Mouse (Mus musculus): ENCODE data around the gene Fam186b. TPM values are rescaled to one million over a fixed set of nuclear protein-coding genes. Genes with fewer than 3 reads are reported as not detected.

Gene Fam186b
- not detected in 2 replicates for polyA plus RNA-seq (2011; ENCODE audit: insufficient read length, low read depth, missing spikeins)

- Histone ChIP-seq H3K4me3 (ENCODE audit: insufficient read depth, low read length) (peak within 1 kb of the TSS; percentile 73), H3K27ac (ENCODE audit: insufficient read depth, low read length) (peak within 1 kb of the TSS; percentile 37; the same call in 1 of the 2 replicates)
Measured at GRCm38 (mm10) chr15:99295484-99295981, at the start of gene Fam186b. Fam186b (minus strand) TSS chr15:99295888.

GRCm38 (mm10) chr15:99344961-99345360, 49.3 kb upstream of the Fam186b start:
- peaks cover 30% of the 10 kb centered on the region for H3K4me1 ChIP-seq (ENCODE audit: control insufficient read depth, insufficient read depth, low read length)

More at GRCm38 (mm10) chr15:99295484-99295981, at the start of gene Fam186b:
- H3K4me1 ChIP-seq (ENCODE audit: control insufficient read depth, insufficient read depth, low read length) = no peaks in the 10 kb centered on the region
- TF ChIP-seq POLR2A (IDR thresholded peaks at IDR 0.05; ENCODE audit: low read depth, low read length) (no peak), CTCF (IDR thresholded peaks at IDR 0.05; ENCODE audit: borderline replicate concordance, insufficient read depth, low read length) (no peak)

GRCm38 (mm10) chr15:99344148-99344870, 48.6 kb upstream of the Fam186b start:
- no peak overlapping the region for H3K4me3 ChIP-seq (ENCODE audit: insufficient read depth, low read length)
- peaks cover 30% of the 10 kb centered on the region for H3K4me1 ChIP-seq (ENCODE audit: control insufficient read depth, insufficient read depth, low read length)
- TF ChIP-seq POLR2A (IDR thresholded peaks at IDR 0.05; ENCODE audit: low read depth, low read length) (0 out of 2 replicates have a peak, but pooled peaks have one; percentile 32), CTCF (IDR thresholded peaks at IDR 0.05; ENCODE audit: borderline replicate concordance, insufficient read depth, low read length) (no peak)
- H3K27ac ChIP-seq (ENCODE audit: insufficient read depth, low read length) = peak overlapping the region; percentile 95

More at GRCm38 (mm10) chr15:99344961-99345360, 49.3 kb upstream of the Fam186b start:
- TF ChIP-seq POLR2A (IDR thresholded peaks at IDR 0.05; ENCODE audit: low read depth, low read length) (no peak), CTCF (IDR thresholded peaks at IDR 0.05; ENCODE audit: borderline replicate concordance, insufficient read depth, low read length) (no peak)
- H3K4me3 ChIP-seq (ENCODE audit: insufficient read depth, low read length) = no peak overlapping the region
- H3K27ac ChIP-seq (ENCODE audit: insufficient read depth, low read length) = peak overlapping the region; percentile 95

GRCm38 (mm10) chr15:99343414-99344147, 47.9 kb upstream of the Fam186b start:
- H3K27ac ChIP-seq (ENCODE audit: insufficient read depth, low read length) = peak overlapping the region; percentile 95
- H3K4me3 ChIP-seq (ENCODE audit: insufficient read depth, low read length) = no peak overlapping the region
- TF ChIP-seq CTCF (IDR thresholded peaks at IDR 0.05; ENCODE audit: borderline replicate concordance, insufficient read depth, low read length) = no peak
- TF ChIP-seq POLR2A (IDR thresholded peaks at IDR 0.05; ENCODE audit: low read depth, low read length) = peak; percentile 51
- peaks cover 30% of the 10 kb centered on the region for H3K4me1 ChIP-seq (ENCODE audit: control insufficient read depth, insufficient read depth, low read length)

- Histone ChIP-seq H3K4me3 (ENCODE audit: insufficient read depth, low read length) (no peak overlapping the region), H3K27ac (ENCODE audit: insufficient read depth, low read length) (no peak overlapping the region), H3K4me1 (ENCODE audit: control insufficient read depth, insufficient read depth, low read length) (peaks cover 30% of the 10 kb centered on the region)
- TF ChIP-seq CTCF (IDR thresholded peaks at IDR 0.05; ENCODE audit: borderline replicate concordance, insufficient read depth, low read length) (no peak), POLR2A (IDR thresholded peaks at IDR 0.05; ENCODE audit: low read depth, low read length) (no peak)
Measured at GRCm38 (mm10) chr15:99342194-99342981, 46.7 kb upstream of the Fam186b start.

GRCm38 (mm10) chr15:99341102-99341501, 45.4 kb upstream of the Fam186b start:
- no peak overlapping the region for H3K4me3 ChIP-seq (ENCODE audit: insufficient read depth, low read length)
- TF ChIP-seq POLR2A (IDR thresholded peaks at IDR 0.05; ENCODE audit: low read depth, low read length) = no peak
- no peak for TF ChIP-seq CTCF (IDR thresholded peaks at IDR 0.05; ENCODE audit: borderline replicate concordance, insufficient read depth, low read length)
- no peak overlapping the region for H3K27ac ChIP-seq (ENCODE audit: insufficient read depth, low read length)
- peaks cover 30% of the 10 kb centered on the region for H3K4me1 ChIP-seq (ENCODE audit: control insufficient read depth, insufficient read depth, low read length)

GRCm38 (mm10) chr15:99339669-99340068, 44.0 kb upstream of the Fam186b start:
- peaks cover 32% of the 10 kb centered on the region for H3K4me1 ChIP-seq (ENCODE audit: control insufficient read depth, insufficient read depth, low read length)
- H3K4me3 ChIP-seq (ENCODE audit: insufficient read depth, low read length) = no peak overlapping the region
- no peak overlapping the region for H3K27ac ChIP-seq (ENCODE audit: insufficient read depth, low read length)
- TF ChIP-seq POLR2A (IDR thresholded peaks at IDR 0.05; ENCODE audit: low read depth, low read length) (no peak), CTCF (IDR thresholded peaks at IDR 0.05; ENCODE audit: borderline replicate concordance, insufficient read depth, low read length) (no peak)

GRCm38 (mm10) chr15:99338916-99339315, 43.2 kb upstream of the Fam186b start:
- TF ChIP-seq POLR2A (IDR thresholded peaks at IDR 0.05; ENCODE audit: low read depth, low read length) (no peak), CTCF (IDR thresholded peaks at IDR 0.05; ENCODE audit: borderline replicate concordance, insufficient read depth, low read length) (no peak)
- no peak overlapping the region for H3K27ac ChIP-seq (ENCODE audit: insufficient read depth, low read length)
- peaks cover 30% of the 10 kb centered on the region for H3K4me1 ChIP-seq (ENCODE audit: control insufficient read depth, insufficient read depth, low read length)
- H3K4me3 ChIP-seq (ENCODE audit: insufficient read depth, low read length) = no peak overlapping the region

GRCm38 (mm10) chr15:99335801-99336320, 40.2 kb upstream of the Fam186b start:
- TF ChIP-seq POLR2A (IDR thresholded peaks at IDR 0.05; ENCODE audit: low read depth, low read length) (no peak), CTCF (IDR thresholded peaks at IDR 0.05; ENCODE audit: borderline replicate concordance, insufficient read depth, low read length) (no peak)
- Histone ChIP-seq H3K27ac (ENCODE audit: insufficient read depth, low read length) (peak overlapping the region; percentile 94; the same call in 1 of the 2 replicates), H3K4me1 (ENCODE audit: control insufficient read depth, insufficient read depth, low read length) (peaks cover 34% of the 10 kb centered on the region), H3K4me3 (ENCODE audit: insufficient read depth, low read length) (no peak overlapping the region)

Measured in embryonic fibroblast, embryonic 13.5 days (primary cell).